Mouse (Mus musculus) cortical plate, adult 2 months (tissue): ENCODE results near the gene Lrrc36.

Experiments
- CTCF ChIP-seq: fragments of 200-500 bp; IDR thresholded peaks from 2 replicates; pipeline ENCODE4 v1.5.1; 2011; ENCODE audit warnings: mild to moderate bottlenecking, control low read depth, low read length; ENCODE audit not compliant: insufficient read depth; ENCODE audit errors: extremely low read depth
- POLR2A ChIP-seq: fragments of 200-500 bp; IDR thresholded peaks from 2 replicates; pipeline ENCODE4 v1.6.1; 2011; ENCODE audit warnings: mild to moderate bottlenecking, low read length, control low read depth; ENCODE audit not compliant: insufficient read depth; ENCODE audit errors: extremely low read depth

DNA sequence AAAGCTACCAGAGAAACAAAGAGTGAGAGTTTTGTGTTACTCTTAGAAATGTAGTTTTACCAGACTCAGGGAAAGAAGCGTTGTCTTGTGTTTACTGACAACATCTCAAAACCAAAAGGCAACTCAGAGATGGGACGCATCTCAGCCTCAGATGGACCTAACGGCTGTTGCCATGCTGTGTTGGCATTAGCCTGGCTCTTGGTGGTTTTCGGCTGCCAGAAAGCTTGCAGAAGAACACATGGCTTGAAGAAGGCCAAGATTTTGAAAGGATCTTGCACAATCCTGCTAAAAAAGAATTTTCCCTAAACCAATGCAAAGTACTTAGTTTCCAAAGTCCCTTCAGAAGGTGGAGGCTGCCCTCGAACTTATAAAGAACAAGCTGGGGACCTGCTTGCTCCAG, 29.3 kb downstream of the Lrrc36 start:
- no peak for TF ChIP-seq CTCF
- TF ChIP-seq POLR2A = no peak
